Mouse (Mus musculus): ENCODE results near the gene Cdh4.

Cdh4 gene

DNA sequence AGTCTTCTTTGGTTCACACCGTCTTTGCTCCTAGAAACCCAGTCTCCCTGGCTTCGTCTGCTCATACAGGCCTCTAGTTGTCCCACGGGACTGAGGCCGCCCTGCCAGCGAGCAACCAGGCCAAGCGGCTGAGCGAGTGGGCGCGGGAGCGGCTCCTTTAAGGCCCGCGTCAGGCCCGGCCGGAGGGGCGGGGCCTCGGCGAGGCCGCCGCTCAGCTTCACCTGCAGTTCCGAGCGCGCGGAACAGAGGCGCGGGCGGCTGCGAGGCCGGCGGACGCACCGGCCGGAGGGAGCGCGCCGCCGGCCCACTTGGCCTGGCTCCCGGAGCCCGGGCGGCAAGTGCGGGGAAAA is at the start of gene Cdh4:
Cdh4 (plus strand) TSS at position 241 of the 350 bp plus-strand sequence.
- DNase-seq = peak; percentile 69 to 88

- no peak for DNase-seq
Observed at GRCm38 (mm10) chr2:179395442-179395841, 46.8 kb upstream of the Cdh4 start.

- no peak for DNase-seq
Observed at GRCm38 (mm10) chr2:179399645-179400249, 42.5 kb upstream of the Cdh4 start.

GRCm38 (mm10) chr2:179410866-179411561 is 31.2 kb upstream of the Cdh4 start:
- no peak for DNase-seq

GRCm38 (mm10) chr2:179412966-179413365 is 29.3 kb upstream of the Cdh4 start:
- no peak for DNase-seq

- no peak for DNase-seq
Observed at GRCm38 (mm10) chr2:179414253-179414652, 28.0 kb upstream of the Cdh4 start.

GRCm38 (mm10) chr2:179414704-179415103 is 27.5 kb upstream of the Cdh4 start:
- DNase-seq = no peak

GRCm38 (mm10) chr2:179415892-179416403 is 26.3 kb upstream of the Cdh4 start:
- no peak for DNase-seq

- DNase-seq = no peak
Observed at GRCm38 (mm10) chr2:179416587-179417227, 25.5 kb upstream of the Cdh4 start.

GRCm38 (mm10) chr2:179425602-179426001 is 16.6 kb upstream of the Cdh4 start:
- DNase-seq = no peak

- DNase-seq = no peak
Observed at GRCm38 (mm10) chr2:179428889-179429288, 13.3 kb upstream of the Cdh4 start.

- no peak for DNase-seq
Observed at GRCm38 (mm10) chr2:179440161-179440560, 2.1 kb upstream of the Cdh4 start.

DNA sequence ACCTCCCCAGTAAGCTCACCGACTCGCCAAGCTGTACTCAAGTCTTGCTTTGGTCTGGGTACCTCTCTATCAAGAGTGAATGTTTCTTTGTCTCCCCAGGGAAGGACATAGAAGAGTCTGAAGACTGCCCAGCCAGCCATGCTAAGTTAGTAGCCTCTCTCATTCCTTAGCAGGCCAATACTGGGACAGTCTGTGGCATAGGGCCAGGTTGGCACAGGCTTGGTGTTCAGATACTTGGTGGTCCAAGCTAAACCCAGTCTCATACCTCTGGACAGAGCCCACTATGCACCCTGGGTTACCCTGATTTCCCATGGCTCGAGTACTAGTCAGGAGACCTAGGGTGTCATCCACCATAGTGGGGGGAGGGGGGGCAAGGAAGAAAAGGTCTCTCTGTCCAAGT is 1.1 kb upstream of the Cdh4 start:
- DNase-seq = no peak

DNA sequence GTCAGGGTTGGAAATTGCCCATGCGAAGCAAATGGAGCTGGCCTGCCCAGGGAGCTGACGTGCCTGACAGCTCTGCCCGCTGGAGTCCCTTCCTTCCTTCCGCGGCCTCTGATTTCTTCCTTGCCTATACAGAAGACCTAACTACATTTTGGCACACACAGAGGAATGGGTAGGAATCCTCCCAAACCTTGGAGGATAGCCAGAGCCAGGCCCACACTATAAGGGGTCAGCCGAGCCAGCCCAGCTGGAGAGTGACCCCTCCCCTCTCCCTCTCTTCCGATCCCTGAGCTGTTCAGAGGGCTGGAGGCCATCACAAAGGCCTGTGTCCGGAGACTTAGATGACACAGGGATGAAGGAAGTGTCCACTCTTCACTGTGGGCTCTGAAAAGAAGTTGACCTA is 514 bp upstream of the Cdh4 start:
- peak in 1 of 2 experiments; percentile 7 for DNase-seq

DNA sequence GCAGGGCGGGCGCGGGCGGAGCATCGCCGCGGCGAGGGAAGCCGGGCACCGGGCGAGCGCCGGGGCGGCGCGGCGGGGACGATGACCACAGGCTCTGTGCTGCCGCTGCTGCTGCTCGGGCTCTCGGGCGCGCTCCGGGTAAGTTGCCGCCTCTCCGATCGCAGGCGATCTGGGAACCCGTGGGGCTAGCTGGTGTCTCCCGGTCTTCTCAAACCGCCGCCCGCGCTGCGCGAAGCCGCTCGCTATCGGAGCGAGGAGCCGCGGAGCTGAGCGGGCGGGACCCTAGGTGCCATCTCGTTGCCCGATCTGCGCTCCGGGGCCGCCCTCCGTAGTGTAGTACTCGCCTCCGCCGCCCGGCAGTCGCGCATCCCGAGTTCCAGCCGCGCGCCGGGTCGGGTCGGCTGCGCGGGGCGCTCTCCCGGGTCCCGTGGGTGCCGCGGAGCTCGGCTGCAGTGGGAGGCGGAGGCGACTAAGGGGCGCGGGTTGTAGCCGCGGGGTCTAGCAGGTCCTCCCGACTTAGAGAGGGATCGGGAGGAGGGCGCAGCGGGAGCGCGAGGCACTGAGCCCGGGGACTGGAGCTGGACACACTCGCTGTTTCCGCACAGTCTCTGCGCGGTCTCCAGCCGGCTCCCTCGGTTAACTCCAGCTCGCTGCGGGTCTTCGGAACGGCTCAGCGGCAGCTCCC is 452 bp downstream of the Cdh4 start:
- peak in 1 of 2 experiments; percentile 29 for DNase-seq

DNA sequence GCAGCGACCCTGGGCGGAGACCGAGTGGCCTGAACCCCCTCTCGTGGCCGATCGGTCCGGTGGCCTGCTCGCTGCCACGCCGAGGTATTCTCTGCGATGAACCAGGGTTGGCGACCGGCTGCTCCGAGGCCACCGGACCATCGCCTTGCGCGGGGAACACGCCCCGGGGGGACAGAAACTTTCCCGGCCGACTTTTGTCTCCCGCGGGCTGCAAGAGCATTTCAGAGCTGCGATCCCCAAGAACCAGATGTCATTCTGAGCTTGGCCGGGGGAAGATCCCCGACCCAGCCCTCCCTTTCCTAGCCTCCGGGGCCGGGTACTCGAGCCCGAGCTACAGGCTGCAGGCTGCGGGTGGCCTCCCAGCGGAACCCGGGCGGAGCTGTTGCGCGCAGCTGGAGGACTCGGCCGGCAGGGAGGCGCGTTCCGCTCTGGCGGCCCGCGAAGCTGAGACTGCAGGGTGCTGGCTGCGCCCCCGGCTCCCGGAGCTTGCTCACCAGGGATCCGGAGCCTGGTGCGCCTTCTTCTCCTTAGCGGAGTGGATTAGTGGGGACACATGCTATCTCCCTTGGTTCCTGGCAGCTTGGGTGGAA is 1.1 kb downstream of the Cdh4 start:
- peak; percentile 62 to 79 for DNase-seq

GRCm38 (mm10) chr2:179443959-179444358 is 1.7 kb downstream of the Cdh4 start:
- no peak for DNase-seq

GRCm38 (mm10) chr2:179448256-179448655 is 6.0 kb downstream of the Cdh4 start:
- DNase-seq = no peak

DNA sequence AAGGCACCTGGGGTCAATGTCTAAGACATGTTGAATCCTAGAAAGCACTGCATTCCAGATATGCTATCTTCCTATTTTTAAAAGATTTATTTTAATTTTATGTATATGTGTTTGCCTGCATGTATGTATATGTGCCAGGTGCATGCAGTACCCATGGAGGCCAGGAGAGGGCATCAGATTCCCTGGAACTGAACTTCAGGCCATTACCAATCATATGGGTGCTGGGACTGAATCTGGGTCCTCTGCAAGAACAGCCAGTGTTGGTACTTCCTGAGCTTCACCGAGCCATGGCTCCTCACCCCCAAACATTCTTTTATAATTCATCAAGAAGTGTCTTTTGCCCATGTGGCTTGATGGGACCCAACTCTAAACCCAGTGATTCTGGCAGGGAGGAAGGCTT is 6.8 kb downstream of the Cdh4 start:
- DNase-seq = no peak

DNA sequence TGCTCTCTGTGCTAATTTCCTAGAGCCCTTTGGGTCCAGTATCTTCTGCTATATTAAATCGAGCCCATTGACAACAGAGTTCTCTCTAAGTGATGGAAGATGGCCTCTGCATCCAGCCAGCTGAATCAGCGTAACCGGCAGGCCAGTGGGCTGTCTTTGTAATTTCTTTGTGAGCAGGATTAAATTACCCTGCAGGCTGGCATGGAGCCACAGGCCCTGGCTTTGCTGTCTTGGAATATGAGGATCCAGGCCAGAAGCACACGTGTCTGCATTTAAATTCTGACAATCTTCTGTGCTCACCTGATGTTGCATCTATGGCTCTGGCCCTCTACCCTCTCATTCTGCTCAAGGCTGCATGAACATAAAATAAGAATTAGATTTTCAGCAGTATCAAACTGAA is 17.0 kb downstream of the Cdh4 start:
- DNase-seq = no peak

DNA sequence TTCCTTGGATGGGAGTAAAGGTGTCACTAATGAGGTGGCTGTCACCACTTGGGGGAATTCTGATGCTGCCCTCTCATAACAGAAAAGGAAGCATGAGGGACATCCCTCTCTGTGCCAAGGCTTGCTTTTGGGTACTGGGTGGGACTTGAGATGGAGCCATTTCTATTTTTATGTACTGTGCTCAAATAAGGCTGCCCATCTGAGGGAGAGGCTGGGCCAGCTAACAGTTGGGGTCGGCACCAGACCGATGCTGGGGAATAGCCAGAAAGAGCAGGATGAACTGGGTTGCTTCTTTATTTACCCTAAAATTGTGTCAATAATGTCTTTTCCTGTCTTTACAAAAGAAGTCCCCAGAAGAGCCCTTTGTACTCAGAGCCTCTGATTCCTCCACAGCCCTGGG is 17.4 kb downstream of the Cdh4 start:
- no peak for DNase-seq

GRCm38 (mm10) chr2:179463514-179463913 is 21.3 kb downstream of the Cdh4 start:
- no peak for DNase-seq

DNA sequence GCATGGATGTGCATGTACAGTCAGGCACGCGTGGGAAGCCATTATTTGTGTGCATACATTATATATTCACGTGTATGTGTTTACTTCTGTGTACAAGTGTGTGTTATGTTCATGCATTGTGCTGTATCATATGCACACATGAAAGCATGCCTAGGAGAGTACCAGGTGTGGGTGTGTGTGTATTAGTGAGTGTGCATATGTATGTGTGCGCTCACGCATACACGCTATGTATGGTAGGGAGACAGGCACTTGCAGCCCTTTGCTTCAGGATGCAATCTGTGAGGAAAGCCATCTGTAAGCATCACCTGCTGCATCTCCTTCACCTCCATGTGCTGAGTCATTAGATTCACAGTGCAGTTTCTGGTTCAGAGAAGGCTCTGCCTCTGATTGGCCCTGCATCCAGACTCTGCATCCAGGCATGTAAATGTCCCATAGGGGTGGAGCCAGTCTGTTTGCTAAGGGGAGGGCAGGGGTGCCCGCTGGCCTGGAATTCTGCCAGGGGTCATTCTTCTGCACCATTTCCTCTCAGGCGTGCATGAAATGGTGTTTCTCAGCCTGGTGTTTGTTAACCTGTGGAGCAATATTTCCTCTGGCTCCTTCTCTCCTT is 25.7 kb downstream of the Cdh4 start:
- DNase-seq = peak in 1 of 2 experiments; percentile 5
